Mouse (Mus musculus) CH12.LX (cell line): ENCODE measurements around the gene Ntn1. TPM values are rescaled to one million over a fixed set of nuclear protein-coding genes. Genes with fewer than 3 reads are reported as not detected.

ENCODE experiments used
- DNase-seq: peaks from one replicate; pipeline ENCODE4 v3.0.0-alpha.2; 2013; ENCODE audit errors: extremely low read depth
- H3K27ac ChIP-seq: 2 replicates; pipeline ENCODE4 v1.5.1; 2012; ENCODE audit warnings: low read depth, mild to moderate bottlenecking, control low read depth, moderate library complexity; ENCODE audit not compliant: insufficient read depth
- H3K27me3 ChIP-seq: replicated peaks from 2 replicates; pipeline ENCODE3; 2012; ENCODE audit warnings: inconsistent platforms
- H3K36me3 ChIP-seq, 2 experiments: replicated peaks in 1 of 2; 2 replicates each; pipeline versions ENCODE3 to v1.6.1; 2012; ENCODE audit warnings: inconsistent platforms in 1 of 2, low read length in 1 of 2, mild to moderate bottlenecking in 1 of 2, mixed read lengths in 1 of 2, moderate library complexity in 1 of 2; ENCODE audit not compliant: control insufficient read depth in 1 of 2, insufficient read depth in 1 of 2
- H3K4me1 ChIP-seq, 2 experiments: 2 replicates each; pipeline ENCODE4 v1.6.1; 2012; ENCODE audit warnings: inconsistent platforms in 1 of 2, moderate library complexity in 1 of 2; ENCODE audit not compliant: insufficient read depth in 2 of 2, control insufficient read depth in 1 of 2
- H3K4me2 ChIP-seq: 2 replicates; pipeline ENCODE4 v1.6.1; 2012; ENCODE audit warnings: low read depth, mild to moderate bottlenecking, control low read depth; ENCODE audit not compliant: poor library complexity, insufficient read depth, severe bottlenecking
- H3K4me3 ChIP-seq, 3 experiments: fragments of 150-350 bp in 1 of 3; sonication (generic) in 1 of 3; replicated peaks in 1 of 3; 2 replicates each; pipeline versions ENCODE3 to v1.5.1; 2011 to 2012; ENCODE audit warnings: low read depth in 2 of 3, low read length in 2 of 3, mild to moderate bottlenecking in 2 of 3, moderate library complexity in 2 of 3, control low read depth in 1 of 3, improper control_type of control experiment in 1 of 3, inconsistent platforms in 1 of 3, mixed read lengths in 1 of 3; ENCODE audit not compliant: poor library complexity in 1 of 3
- H3K79me2 ChIP-seq: replicated peaks from 2 replicates; pipeline ENCODE4 v1.6.1; 2012; ENCODE audit warnings: mild to moderate bottlenecking, moderate library complexity; ENCODE audit not compliant: control insufficient read depth, poor library complexity, insufficient read depth, severe bottlenecking; ENCODE audit errors: extremely low read depth
- H3K9ac ChIP-seq: 2 replicates; pipeline ENCODE4 v1.6.1; 2012; ENCODE audit warnings: low read depth, mild to moderate bottlenecking, control low read depth, moderate library complexity; ENCODE audit not compliant: insufficient read depth
- H3K9me3 ChIP-seq: replicated peaks from 2 replicates; pipeline ENCODE3; 2012; ENCODE audit warnings: low read length, inconsistent platforms, mixed read lengths
- BHLHE40 ChIP-seq: IDR thresholded peaks from 2 replicates; pipeline ENCODE4 v1.6.1; 2011; ENCODE audit warnings: mild to moderate bottlenecking, low read depth, low read length, improper control_type of control experiment
- CHD2 ChIP-seq: IDR thresholded peaks from 2 replicates; pipeline ENCODE4 v1.6.1; 2011; ENCODE audit warnings: low read length, improper control_type of control experiment
- ELF1 ChIP-seq: IDR thresholded peaks from 2 replicates; pipeline ENCODE4 v1.6.1; 2014; ENCODE audit warnings: low read depth, mild to moderate bottlenecking, inconsistent platforms, low read length, improper control_type of control experiment
- GABPA ChIP-seq: IDR thresholded peaks from 2 replicates; pipeline ENCODE4 v1.6.1; 2012; ENCODE audit warnings: low read depth, low read length, improper control_type of control experiment, inconsistent platforms; ENCODE audit not compliant: insufficient replicate concordance
- IRF4 ChIP-seq: IDR thresholded peaks from 2 replicates; pipeline ENCODE4 v1.6.1; 2014; ENCODE audit warnings: low read depth, mild to moderate bottlenecking, inconsistent platforms, low read length, improper control_type of control experiment
- MAZ ChIP-seq: IDR thresholded peaks from 2 replicates; pipeline ENCODE4 v1.6.1; 2012; ENCODE audit warnings: low read depth, mild to moderate bottlenecking, inconsistent platforms, low read length, improper control_type of control experiment, moderate library complexity
- MEF2A ChIP-seq: IDR thresholded peaks from 2 replicates; pipeline ENCODE4 v1.6.1; 2014; ENCODE audit warnings: low read depth, mild to moderate bottlenecking, inconsistent platforms, low read length, improper control_type of control experiment, borderline replicate concordance
- MXI1 ChIP-seq: IDR thresholded peaks from 2 replicates; pipeline ENCODE4 v1.6.1; 2011; ENCODE audit warnings: mild to moderate bottlenecking, low read depth, low read length, improper control_type of control experiment
- MYC ChIP-seq: IDR thresholded peaks from 2 replicates; pipeline ENCODE4 v1.6.1; 2011; ENCODE audit warnings: low read depth, mild to moderate bottlenecking, improper control_type of control experiment, low read length
- NELFE ChIP-seq: IDR thresholded peaks from 2 replicates; pipeline ENCODE4 v1.6.1; 2011; ENCODE audit warnings: low read depth, low read length, improper control_type of control experiment
- NRF1 ChIP-seq: IDR thresholded peaks from 2 replicates; pipeline ENCODE4 v1.6.1; 2014; ENCODE audit warnings: low read depth, mild to moderate bottlenecking, inconsistent platforms, low read length, improper control_type of control experiment, moderate library complexity
- RCOR1 ChIP-seq: conservative IDR thresholded peaks from 2 replicates; pipeline ENCODE4 v1.6.1; 2012; ENCODE audit warnings: low read depth, mild to moderate bottlenecking, inconsistent platforms, low read length, improper control_type of control experiment
- TBP ChIP-seq: conservative IDR thresholded peaks from 2 replicates; pipeline ENCODE4 v1.6.1; 2011; ENCODE audit warnings: low read depth, low read length, improper control_type of control experiment
- UBTF ChIP-seq: IDR thresholded peaks from 2 replicates; pipeline ENCODE4 v1.6.1; 2012; ENCODE audit warnings: low read depth, mild to moderate bottlenecking, inconsistent platforms, low read length, improper control_type of control experiment, moderate library complexity
- USF1 ChIP-seq: IDR thresholded peaks from 2 replicates; pipeline ENCODE4 v1.6.1; 2014; ENCODE audit warnings: low read depth, mild to moderate bottlenecking, inconsistent platforms, low read length, improper control_type of control experiment
- ZNF384 ChIP-seq: IDR thresholded peaks from 2 replicates; pipeline ENCODE4 v1.6.1; 2012; ENCODE audit warnings: low read depth, low read length, improper control_type of control experiment, inconsistent platforms
- dilution Hi-C: fragments of 300-500 bp; cut with MboI; formaldehyde crosslinking; loops from 2 replicates; pipeline ENCODE4 v1.14.3; 2020; ENCODE audit warnings: low sequenced_read_pairs; ENCODE audit not compliant: extremely low pct_unique_long_range_greater_than_20kb, extremely low pct_ligation_motif_present
- in situ Hi-C: fragments of 300-500 bp; cut with MboI; formaldehyde crosslinking; loops from 3 replicates; pipeline ENCODE4 v1.14.3; 2019; ENCODE audit warnings: low sequenced_read_pairs, low pct_ligation_motif_present, low pct_unique_long_range_greater_than_20kb, mixed read lengths
- polyA plus RNA-seq: library from polyadenylated mRNA; unstranded; fragments of >175 nt; gene quantifications from 2 replicates; pipeline ENCODE4 v1.2.1, GENCODE M21; 2012; ENCODE audit warnings: low read depth; ENCODE audit not compliant: insufficient read length
- total RNA-seq, 2 experiments: library from RNA; depleted of rRNA; stranded (reverse); fragments of 300-350 nt in 1 of 2; fragments of >200 nt in 1 of 2; gene quantifications; 2 replicates each; pipeline ENCODE4 v1.2.3; 2012 to 2014

Gene Ntn1
- total and polyA plus RNA-seq, 3 experiments, result 0.54 to 1.2 (median 0.59) TPM

- no peaks in the 10 kb centered on the region for H3K79me2 ChIP-seq
- H3K27ac ChIP-seq, result no peak overlapping the region
- H3K4me3 ChIP-seq, result no peak overlapping the region
- no peak for TF ChIP-seq MXI1
- H3K36me3 ChIP-seq, result peaks cover 0 to 16% of the 10 kb centered on the region in 2 experiments
- peaks cover 0 to 12% of the 10 kb centered on the region in 2 experiments; a peak in 2 of 4 replicates for H3K4me1 ChIP-seq
- dilution Hi-C loops, result no loop called here
- H3K9ac ChIP-seq, result no peak overlapping the region
- no peaks in the 10 kb centered on the region for H3K9me3 ChIP-seq
- H3K27me3 ChIP-seq, result no peaks in the 10 kb centered on the region
- DNase-seq, result no peak
- in situ Hi-C loops, result no loop called here
- no peak overlapping the region for H3K4me2 ChIP-seq
Measured at GRCm38 (mm10) chr11:68188695-68189201, 211.9 kb downstream of the Ntn1 start.

- in situ Hi-C loops (no loop called here), dilution Hi-C loops (no loop called here)
- Histone ChIP-seq H3K9ac (no peak overlapping the region), H3K27ac (no peak overlapping the region), H3K4me1 (peaks cover 0 to 12% of the 10 kb centered on the region in 2 experiments; a peak in 2 of 4 replicates), H3K79me2 (no peaks in the 10 kb centered on the region), H3K9me3 (no peaks in the 10 kb centered on the region), H3K27me3 (no peaks in the 10 kb centered on the region), H3K4me3 (no peak overlapping the region), H3K36me3 (peaks cover 0 to 16% of the 10 kb centered on the region in 2 experiments), H3K4me2 (no peak overlapping the region)
- no peak for DNase-seq
- TF ChIP-seq ELF1 (no peak), CHD2 (no peak), UBTF (no peak)
Measured at GRCm38 (mm10) chr11:68187242-68187641, 213.4 kb downstream of the Ntn1 start.

- Histone ChIP-seq H3K9ac (no peak overlapping the region), H3K4me3 (no peak overlapping the region), H3K27me3 (no peaks in the 10 kb centered on the region), H3K27ac (no peak overlapping the region), H3K36me3 (peaks cover 0 to 15% of the 10 kb centered on the region in 2 experiments), H3K9me3 (no peaks in the 10 kb centered on the region), H3K4me2 (no peak overlapping the region), H3K4me1 (peaks cover 0 to 12% of the 10 kb centered on the region in 2 experiments; a peak in 2 of 4 replicates), H3K79me2 (no peaks in the 10 kb centered on the region)
- DNase-seq, result no peak
- in situ Hi-C loops, result no loop called here
- TF ChIP-seq CHD2, result no peak
- no peak for TF ChIP-seq RCOR1
- TF ChIP-seq IRF4, result no peak
- no peak for TF ChIP-seq GABPA
- TF ChIP-seq MYC, result no peak
- TF ChIP-seq ZNF384, result no peak
- no peak for TF ChIP-seq NELFE
- no peak for TF ChIP-seq TBP
- TF ChIP-seq BHLHE40, result no peak
- TF ChIP-seq MXI1, result no peak
- no peak for TF ChIP-seq USF1
- no peak for TF ChIP-seq NRF1
- TF ChIP-seq MAZ, result no peak
- no peak for TF ChIP-seq MEF2A
- dilution Hi-C loops, result no loop called here
Measured at GRCm38 (mm10) chr11:68185647-68186046, 215.0 kb downstream of the Ntn1 start.
